Mouse (Mus musculus): ENCODE data around the gene Pde8b.

- TF ChIP-seq CTCF (IDR thresholded peaks at IDR 0.05; ENCODE audit: borderline replicate concordance, extremely low read depth, insufficient read depth, insufficient read length) (no peak), POLR2A (IDR thresholded peaks at IDR 0.05; ENCODE audit: borderline replicate concordance, extremely low read depth, insufficient read depth, insufficient read length, poor library complexity, severe bottlenecking) (no peak)
Observed at GRCm38 (mm10) chr13:95101315-95101714, 148.8 kb downstream of the Pde8b start.

Measured in brain, embryonic 14.5 days (tissue).